Mouse (Mus musculus) embryonic facial prominence, embryonic 14.5 days (tissue): Measurements from ENCODE around the gene 9930111J21Rik2. TPM values are rescaled to one million over a fixed set of nuclear protein-coding genes. Genes with fewer than 3 reads are reported as not detected.
"Not testable (repeated sequence)": the region's sequence is repeated elsewhere in the genome, so short reads cannot be mapped to it uniquely, and the experiment has no call there.

Source experiments
- ATAC-seq: fragments of 200-750 bp; cut with Nextera tagmentation; 2 replicates; pipeline ENCODE4 v1.8.0; 2017; ENCODE audit warnings: low read depth, moderate number of reproducible peaks, moderate TSS enrichment
- DNase-seq: peaks from one replicate; pipeline ENCODE4 v3.0.0-alpha.2; 2015; ENCODE audit warnings: low spot score
- H3K27ac ChIP-seq: fragments of 300-500 bp; sonication (generic); replicated peaks from 2 replicates; pipeline ENCODE4 v1.5.1; 2014; ENCODE audit warnings: low read depth, mild to moderate bottlenecking, low read length, moderate library complexity
- H3K27me3 ChIP-seq: fragments of 300-500 bp; sonication (generic); replicated peaks from 2 replicates; pipeline ENCODE4 v1.6.1; 2014; ENCODE audit warnings: low read length; ENCODE audit not compliant: control insufficient read depth, insufficient read depth
- H3K36me3 ChIP-seq: fragments of 300-500 bp; sonication (generic); 2 replicates; pipeline ENCODE4 v1.6.1; 2014; ENCODE audit warnings: low read length, mixed read lengths; ENCODE audit not compliant: control insufficient read depth, insufficient read depth
- H3K4me1 ChIP-seq: fragments of 300-500 bp; sonication (generic); 2 replicates; pipeline ENCODE4 v1.6.1; 2014; ENCODE audit warnings: antibody characterized with exemption, low read length; ENCODE audit not compliant: control insufficient read depth, insufficient read depth
- H3K4me2 ChIP-seq: fragments of 300-500 bp; sonication (generic); 2 replicates; pipeline ENCODE4 v1.6.1; 2014; ENCODE audit warnings: low read depth, mild to moderate bottlenecking, low read length, moderate library complexity, mixed read lengths
- H3K4me3 ChIP-seq: fragments of 300-500 bp; sonication (generic); 2 replicates; pipeline ENCODE4 v1.5.1; 2014; ENCODE audit warnings: low read depth, mild to moderate bottlenecking, low read length
- H3K9ac ChIP-seq: fragments of 300-500 bp; sonication (generic); 2 replicates; pipeline ENCODE4 v1.6.1; 2014; ENCODE audit warnings: low read depth, mild to moderate bottlenecking, low read length, moderate library complexity, mixed read lengths
- H3K9me3 ChIP-seq: fragments of 300-500 bp; sonication (generic); 2 replicates; pipeline ENCODE4 v1.6.1; 2016; ENCODE audit warnings: low read length; ENCODE audit not compliant: control insufficient read depth
- WGBS: fragments of 180-500 bp; shearing (Covaris S2); extraction: QIAGEN DNeasy Blood & Tissue Kit; methylation state at CpG from one replicate; pipeline ENCODE4 v1.1.7; 2014; 5-methylcytosine and 5-hydroxymethylcytosine counted together
- polyA plus RNA-seq: library from polyadenylated mRNA; unstranded; fragments of >200 nt; fragmentation: Nextera tagmentation; extraction: Ambion mirVana; gene quantifications from 2 replicates; pipeline ENCODE4 v1.2.1, GENCODE M21; 2014

9930111J21Rik2 gene
- polyA plus RNA-seq, 1 experiment from 2014 or later, result 0.81 TPM

- not testable (repeated sequence) for H3K4me2 ChIP-seq, H3K9me3 ChIP-seq, H3K4me3 ChIP-seq, ATAC-seq, H3K36me3 ChIP-seq, DNase-seq, H3K9ac ChIP-seq, H3K27me3 ChIP-seq, H3K4me1 ChIP-seq, H3K27ac ChIP-seq
- WGBS, result 65% methylated on average over 1 of the region's 2 CpGs
Measured at GRCm38 (mm10) chr11:49061865-49062264, 10.8 kb upstream of the 9930111J21Rik2 start.

GRCm38 (mm10) chr11:49060061-49060460 lies 9.0 kb upstream of the 9930111J21Rik2 start:
- ATAC-seq, H3K9me3 ChIP-seq, H3K4me3 ChIP-seq, H3K4me1 ChIP-seq, H3K36me3 ChIP-seq, DNase-seq, H3K27me3 ChIP-seq, H3K27ac ChIP-seq, H3K9ac ChIP-seq, H3K4me2 ChIP-seq: not testable (repeated sequence)
- 66% methylated on average over 2 of the region's 3 CpGs for WGBS

GRCm38 (mm10) chr11:49051894-49052293 lies 852 bp upstream of the 9930111J21Rik2 start:
- H3K9me3 ChIP-seq, H3K27me3 ChIP-seq, ATAC-seq, H3K36me3 ChIP-seq, H3K4me3 ChIP-seq, H3K4me1 ChIP-seq, DNase-seq, H3K4me2 ChIP-seq, H3K27ac ChIP-seq, H3K9ac ChIP-seq: not testable (repeated sequence)
- WGBS, result no CpG with 5 or more reads among the region's 5 CpGs

- not testable (repeated sequence) for H3K4me2 ChIP-seq, H3K27ac ChIP-seq, H3K9ac ChIP-seq, H3K4me1 ChIP-seq, H3K4me3 ChIP-seq, ATAC-seq, H3K9me3 ChIP-seq, H3K36me3 ChIP-seq, H3K27me3 ChIP-seq, DNase-seq
Measured at GRCm38 (mm10) chr11:49050064-49050463, 978 bp downstream of the 9930111J21Rik2 start.

- ATAC-seq, H3K27me3 ChIP-seq, H3K4me1 ChIP-seq, H3K9ac ChIP-seq, H3K9me3 ChIP-seq, H3K36me3 ChIP-seq, DNase-seq, H3K4me3 ChIP-seq, H3K27ac ChIP-seq, H3K4me2 ChIP-seq: not testable (repeated sequence)
Measured at GRCm38 (mm10) chr11:49012074-49012473, 39.0 kb downstream of the 9930111J21Rik2 start.

DNA sequence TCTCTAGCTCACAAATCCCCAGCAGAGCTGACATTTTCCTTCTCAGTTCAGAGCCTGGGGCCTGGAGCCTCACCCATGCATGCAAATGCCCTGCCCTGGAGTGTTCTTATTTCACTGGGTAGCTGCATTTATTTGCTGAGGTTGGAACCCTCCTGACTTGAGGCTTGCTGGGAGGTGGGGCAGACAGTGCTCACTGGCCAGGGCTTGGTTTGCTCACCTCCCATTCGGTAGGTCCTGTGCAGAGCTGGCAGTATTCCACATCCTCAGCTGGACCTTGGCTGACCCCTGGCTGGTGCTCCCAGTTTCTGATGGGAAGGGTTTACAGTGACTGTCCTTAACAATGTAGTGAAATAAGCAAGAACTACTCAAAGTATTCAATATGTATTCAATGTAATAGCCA lies 44.3 kb downstream of the 9930111J21Rik2 start:
- H3K4me1 ChIP-seq, H3K9me3 ChIP-seq, H3K27ac ChIP-seq, H3K4me3 ChIP-seq, DNase-seq, H3K27me3 ChIP-seq, H3K4me2 ChIP-seq, ATAC-seq, H3K36me3 ChIP-seq, H3K9ac ChIP-seq: not testable (repeated sequence)
- 40% methylated on average over 1 of the region's 1 CpGs for WGBS

DNA sequence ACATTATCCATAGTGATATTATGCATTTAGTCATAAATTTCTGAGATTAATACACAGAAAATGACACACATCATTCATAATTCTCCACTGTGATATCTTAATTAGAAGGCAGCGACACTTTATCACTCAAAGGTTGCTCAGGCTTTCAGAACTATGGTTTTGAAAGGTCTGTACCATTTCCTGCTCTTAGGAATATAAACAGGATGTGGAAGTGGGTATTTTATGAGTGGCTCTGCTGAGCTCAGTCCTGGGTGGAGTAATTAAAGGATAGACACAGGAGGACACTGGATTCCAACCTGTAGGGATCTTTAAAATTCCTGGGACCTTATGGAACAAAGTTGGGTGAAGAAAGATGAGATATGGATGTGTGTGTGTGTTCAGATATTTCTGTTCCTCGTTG lies 44.7 kb downstream of the 9930111J21Rik2 start:
- not testable (repeated sequence) for H3K4me1 ChIP-seq, H3K36me3 ChIP-seq, H3K9me3 ChIP-seq, DNase-seq, H3K4me3 ChIP-seq, H3K27ac ChIP-seq, H3K9ac ChIP-seq, ATAC-seq, H3K4me2 ChIP-seq, H3K27me3 ChIP-seq
- WGBS, result 64% methylated on average over 2 of the region's 2 CpGs

- WGBS, result 80% methylated on average over 1 of the region's 1 CpGs
- DNase-seq, H3K4me1 ChIP-seq, H3K4me2 ChIP-seq, H3K9me3 ChIP-seq, ATAC-seq, H3K9ac ChIP-seq, H3K36me3 ChIP-seq, H3K4me3 ChIP-seq, H3K27me3 ChIP-seq, H3K27ac ChIP-seq: not testable (repeated sequence)
Measured at GRCm38 (mm10) chr11:49000411-49000810, 50.6 kb downstream of the 9930111J21Rik2 start.

- peak; percentile 19 for DNase-seq
- 6% methylated on average over 2 of the region's 2 CpGs for WGBS
- H3K4me1 ChIP-seq, H3K9me3 ChIP-seq, H3K4me2 ChIP-seq, H3K4me3 ChIP-seq, H3K27me3 ChIP-seq, H3K9ac ChIP-seq, ATAC-seq, H3K36me3 ChIP-seq, H3K27ac ChIP-seq: not testable (repeated sequence)
Measured at GRCm38 (mm10) chr11:48994018-48994417, 57.0 kb downstream of the 9930111J21Rik2 start, which contains the start of gene Tgtp1. Gene Tgtp1 (minus strand): TSS chr11:48994172.
